Mouse (Mus musculus): Measurements from ENCODE around the gene Gmcl1. TPM values are rescaled to one million over a fixed set of nuclear protein-coding genes. Genes with fewer than 3 reads are reported as not detected.
A peak's percentile ranks its signal among the peaks of the same experiment; 100 is the strongest.

Gene Gmcl1
- polyA plus RNA-seq (2014; fragmentation: Nextera tagmentation; extraction: Ambion mirVana): 33.4 and 33.8 TPM in 2 replicates

DNA sequence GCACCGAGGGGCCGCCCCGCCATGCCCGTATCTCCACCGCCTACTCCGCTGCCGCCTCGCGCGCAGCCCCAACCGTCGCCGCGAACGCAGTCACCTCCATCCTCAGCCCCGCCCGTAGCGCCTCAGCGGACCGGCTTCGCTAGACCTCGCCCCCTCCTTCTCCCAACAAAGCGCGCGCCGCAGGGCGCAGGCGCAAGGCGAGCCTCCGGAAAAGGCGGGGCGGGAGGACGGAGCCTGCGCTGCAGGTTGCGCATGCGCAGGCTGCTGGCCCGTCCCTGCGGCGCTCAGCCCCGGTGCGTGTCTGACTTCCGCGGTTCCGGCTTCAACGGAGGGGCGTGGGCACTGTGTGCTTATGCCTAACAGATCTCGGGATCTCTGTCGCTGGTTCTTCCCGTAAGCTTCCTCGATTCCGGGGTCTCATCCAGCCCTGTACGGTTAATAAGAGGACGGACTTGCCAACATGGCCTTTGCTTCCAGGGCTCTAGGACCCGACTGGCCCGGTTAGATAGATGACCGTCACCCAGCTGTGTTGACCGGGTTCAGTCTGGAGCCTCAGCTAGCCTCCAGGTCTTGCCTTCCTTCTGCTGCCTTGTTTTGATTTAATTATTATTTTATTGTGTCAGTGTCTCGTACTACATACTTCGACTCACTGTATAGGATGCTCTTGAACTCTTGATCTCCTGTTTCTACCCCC is at the start of gene Gmcl1:
Gene Gmcl1 (minus strand): TSS at position 201 of the 694 bp plus-strand sequence.
- H3K4me2 ChIP-seq: peak within 1 kb of the TSS; percentile 90
- H3K4me1 ChIP-seq (ENCODE audit: insufficient read depth): peaks cover 7% of the 10 kb centered on the region; the same call in 1 of the 2 replicates
- peak within 1 kb of the TSS; percentile 98 for H3K4me3 ChIP-seq (ENCODE audit: low read depth, low read length)
- H3K27me3 ChIP-seq (ENCODE audit: insufficient read depth, low read length): no peaks in the 10 kb centered on the region
- peak within 1 kb of the TSS; percentile 83 for H3K9ac ChIP-seq
- no peak for TF ChIP-seq CTCF (IDR thresholded peaks at IDR 0.05; ENCODE audit: low read depth)
- peak within 1 kb of the TSS; percentile 58; the same call in 1 of the 2 replicates for H3K27ac ChIP-seq (ENCODE audit: low read depth)
- 0 out of 2 replicates have a peak, but pooled peaks cover 3% of the 10 kb centered on the region for H3K36me3 ChIP-seq (ENCODE audit: insufficient read depth)
- under 1% methylated on average over 58 of the region's 59 CpGs for WGBS
- DNase-seq (peak; percentile 99), ATAC-seq (ENCODE audit: insufficient read depth) (peak; percentile 95)
- no peaks in the 10 kb centered on the region for H3K9me3 ChIP-seq (ENCODE audit: low read depth, low read length)

DNA sequence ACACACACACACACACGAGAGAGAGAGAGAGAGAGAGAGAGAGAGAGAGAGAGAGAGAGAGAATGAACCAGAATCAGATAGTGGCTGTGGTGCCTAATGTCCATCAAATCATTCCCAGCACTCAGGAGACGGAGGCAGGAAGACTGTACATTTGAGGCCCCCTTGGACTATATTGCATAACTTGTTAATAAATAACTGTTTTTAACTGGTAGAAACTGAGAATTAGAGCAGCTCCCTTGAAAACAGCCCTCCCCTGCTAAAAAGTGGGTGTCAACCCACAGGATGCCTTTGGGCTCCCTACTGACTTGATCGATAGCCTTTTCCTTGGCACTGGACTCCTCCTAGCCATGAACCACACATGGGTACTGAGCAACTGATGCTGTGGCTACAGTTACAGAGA is 49.2 kb upstream of the Gmcl1 start:
- Histone ChIP-seq H3K27me3 (ENCODE audit: insufficient read depth, low read length) (no peaks in the 10 kb centered on the region), H3K36me3 (ENCODE audit: insufficient read depth) (no peaks in the 10 kb centered on the region), H3K4me3 (ENCODE audit: low read depth, low read length) (no peak overlapping the region), H3K9me3 (ENCODE audit: low read depth, low read length) (no peaks in the 10 kb centered on the region), H3K9ac (no peak overlapping the region), H3K4me1 (ENCODE audit: insufficient read depth) (0 out of 2 replicates have a peak, but pooled peaks cover 3% of the 10 kb centered on the region), H3K27ac (ENCODE audit: low read depth) (no peak overlapping the region), H3K4me2 (no peak overlapping the region)
- TF ChIP-seq CTCF (IDR thresholded peaks at IDR 0.05; ENCODE audit: low read depth): no peak
- DNase-seq: no peak
- 54% methylated on average over 3 of the region's 3 CpGs for WGBS
- ATAC-seq (ENCODE audit: insufficient read depth): no peak

DNA sequence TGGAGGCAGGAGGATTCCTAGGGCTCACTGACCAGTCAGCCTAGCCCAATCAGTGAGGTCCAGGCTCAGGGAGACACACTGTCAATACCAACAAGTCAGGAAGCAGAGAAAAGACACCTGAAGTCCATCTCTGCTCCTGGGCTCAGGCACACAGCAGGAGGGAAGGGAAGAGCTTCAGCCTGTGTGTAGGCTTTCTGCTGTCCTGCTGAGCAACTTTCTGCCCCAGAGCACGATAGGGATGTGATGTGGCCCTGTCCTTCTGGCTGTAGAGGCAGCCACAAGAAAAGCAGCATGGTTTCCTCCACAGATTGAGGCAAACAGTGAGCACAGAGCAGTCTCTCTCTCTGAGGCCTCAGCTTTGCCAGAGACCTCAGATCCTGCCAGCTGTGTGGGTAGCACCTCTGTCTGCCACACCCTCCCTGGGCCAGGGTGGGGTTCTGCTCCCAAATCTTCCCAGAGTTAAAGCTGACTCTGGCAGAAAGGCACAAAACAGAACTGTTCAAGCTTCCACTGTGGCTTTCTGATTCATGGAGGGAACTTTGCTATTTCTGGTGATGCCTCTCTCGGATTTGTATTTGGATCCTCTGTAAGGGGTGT is 48.3 kb upstream of the Gmcl1 start:
- DNase-seq: no peak
- no peak overlapping the region for H3K4me3 ChIP-seq (ENCODE audit: low read depth, low read length)
- H3K9me3 ChIP-seq (ENCODE audit: low read depth, low read length): no peaks in the 10 kb centered on the region
- H3K4me1 ChIP-seq (ENCODE audit: insufficient read depth): 0 out of 2 replicates have a peak, but pooled peaks cover 3% of the 10 kb centered on the region
- H3K27me3 ChIP-seq (ENCODE audit: insufficient read depth, low read length): no peaks in the 10 kb centered on the region
- H3K27ac ChIP-seq (ENCODE audit: low read depth): no peak overlapping the region
- H3K4me2 ChIP-seq: no peak overlapping the region
- 41% methylated on average over 2 of the region's 2 CpGs for WGBS
- no peak overlapping the region; the same call in 1 of the 2 replicates for H3K9ac ChIP-seq
- no peak for TF ChIP-seq CTCF (IDR thresholded peaks at IDR 0.05; ENCODE audit: low read depth)
- ATAC-seq (ENCODE audit: insufficient read depth): no peak
- H3K36me3 ChIP-seq (ENCODE audit: insufficient read depth): no peaks in the 10 kb centered on the region

DNA sequence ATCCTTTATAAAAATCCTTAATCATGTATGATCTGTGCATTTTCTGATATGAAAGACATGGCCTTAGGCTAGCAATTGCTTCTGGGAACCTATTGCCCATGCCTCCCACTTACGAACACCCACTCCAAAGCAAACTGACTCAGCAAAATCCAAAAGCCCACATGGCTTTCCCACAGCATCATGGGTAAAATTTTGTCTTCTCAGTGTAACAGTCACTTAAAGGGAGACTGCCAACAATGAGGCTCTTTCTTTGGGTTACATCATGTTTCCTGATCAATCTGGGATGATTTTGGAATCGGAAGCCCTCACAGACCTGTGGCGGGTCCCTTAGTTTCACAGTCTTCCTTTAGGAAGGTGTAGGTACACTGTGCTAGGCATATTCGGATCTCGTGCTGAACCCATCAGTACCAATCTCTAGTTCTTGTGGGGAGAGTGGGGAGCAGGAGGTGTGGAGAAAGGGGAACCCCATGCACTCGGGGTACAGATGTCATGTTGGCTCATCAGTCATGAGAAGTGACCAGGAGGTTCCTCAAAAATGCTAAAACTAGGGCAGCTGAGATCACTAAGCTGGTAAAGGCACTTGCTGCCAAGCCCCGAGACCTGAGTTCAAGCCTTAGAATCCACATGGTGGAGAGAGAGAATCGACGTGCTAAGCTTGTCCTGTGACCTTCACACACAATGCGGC is 45.9 kb upstream of the Gmcl1 start:
- DNase-seq: no peak
- H3K4me1 ChIP-seq (ENCODE audit: insufficient read depth): no peaks in the 10 kb centered on the region
- H3K27ac ChIP-seq (ENCODE audit: low read depth): no peak overlapping the region
- ATAC-seq (ENCODE audit: insufficient read depth): no peak
- no peaks in the 10 kb centered on the region for H3K36me3 ChIP-seq (ENCODE audit: insufficient read depth)
- no peak overlapping the region for H3K4me2 ChIP-seq
- H3K9ac ChIP-seq: no peak overlapping the region
- no peak for TF ChIP-seq CTCF (IDR thresholded peaks at IDR 0.05; ENCODE audit: low read depth)
- H3K27me3 ChIP-seq (ENCODE audit: insufficient read depth, low read length): no peaks in the 10 kb centered on the region
- WGBS: 85% methylated on average over 10 of the region's 10 CpGs
- H3K9me3 ChIP-seq (ENCODE audit: low read depth, low read length): no peaks in the 10 kb centered on the region
- no peak overlapping the region for H3K4me3 ChIP-seq (ENCODE audit: low read depth, low read length)

DNA sequence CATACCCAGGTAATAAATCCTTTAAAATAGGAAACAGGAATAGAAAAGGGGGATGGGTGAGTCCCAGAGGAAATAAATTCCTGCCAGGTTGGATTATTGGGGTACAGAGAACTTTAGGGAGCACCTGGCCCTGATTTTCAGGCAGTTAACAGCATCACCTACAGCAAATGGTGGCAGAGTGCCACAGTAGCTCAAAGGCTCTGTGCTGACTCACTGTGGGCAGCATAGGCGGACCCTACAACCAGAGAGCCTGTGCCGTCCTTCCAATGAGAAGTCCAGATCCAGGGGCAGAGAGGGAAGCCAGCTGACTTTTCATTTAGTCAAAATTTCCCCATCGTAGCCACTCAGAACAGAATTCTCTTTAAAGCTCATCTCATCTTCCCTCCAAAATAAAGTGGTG is 44.0 kb upstream of the Gmcl1 start:
- no peak for TF ChIP-seq CTCF (IDR thresholded peaks at IDR 0.05; ENCODE audit: low read depth)
- Histone ChIP-seq H3K4me1 (ENCODE audit: insufficient read depth) (no peaks in the 10 kb centered on the region), H3K4me2 (no peak overlapping the region), H3K4me3 (ENCODE audit: low read depth, low read length) (no peak overlapping the region), H3K27ac (ENCODE audit: low read depth) (no peak overlapping the region), H3K27me3 (ENCODE audit: insufficient read depth, low read length) (no peaks in the 10 kb centered on the region), H3K9ac (no peak overlapping the region), H3K9me3 (ENCODE audit: low read depth, low read length) (no peaks in the 10 kb centered on the region), H3K36me3 (ENCODE audit: insufficient read depth) (no peaks in the 10 kb centered on the region)
- no peak for DNase-seq
- 76% methylated on average over 3 of the region's 3 CpGs for WGBS
- no peak for ATAC-seq (ENCODE audit: insufficient read depth)

DNA sequence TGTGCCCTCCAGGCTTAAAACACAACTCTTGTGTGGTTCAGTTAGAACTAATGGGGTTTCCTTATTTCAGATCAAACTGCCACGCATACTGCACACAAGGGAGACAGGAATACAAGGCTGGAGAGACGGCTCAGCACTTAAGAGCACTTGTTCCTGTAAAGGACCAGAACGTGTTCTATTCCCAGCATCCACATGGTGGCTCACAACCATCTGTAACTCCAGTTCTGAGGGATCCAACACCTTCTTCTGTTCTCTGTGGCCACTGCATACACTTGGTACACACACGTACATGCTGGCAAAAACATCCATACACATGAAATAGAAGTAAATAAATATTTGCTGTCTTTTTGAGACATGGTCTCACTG is 43.5 kb upstream of the Gmcl1 start:
- no peak for TF ChIP-seq CTCF (IDR thresholded peaks at IDR 0.05; ENCODE audit: low read depth)
- ATAC-seq (ENCODE audit: insufficient read depth): no peak
- Histone ChIP-seq H3K4me1 (ENCODE audit: insufficient read depth) (no peaks in the 10 kb centered on the region), H3K4me3 (ENCODE audit: low read depth, low read length) (no peak overlapping the region), H3K36me3 (ENCODE audit: insufficient read depth) (no peaks in the 10 kb centered on the region), H3K27me3 (ENCODE audit: insufficient read depth, low read length) (no peaks in the 10 kb centered on the region), H3K27ac (ENCODE audit: low read depth) (no peak overlapping the region), H3K9ac (no peak overlapping the region), H3K9me3 (ENCODE audit: low read depth, low read length) (no peaks in the 10 kb centered on the region), H3K4me2 (no peak overlapping the region)
- DNase-seq: no peak
- WGBS: 47% methylated on average over 4 of the region's 4 CpGs
